Comparison of ENCODE assay signal across 7 mouse cellular contexts in genomic region chr3:21934731-21935271, GRCm38 (mm10).
DNase-seq lines count a peak whose midpoint lies in the region; ATAC-seq and TF ChIP-seq lines count a peak whose summit lies in the region.

No protein-coding gene starts in this region.

- TF ChIP-seq POLR2A in CH12.LX (IDR thresholded peaks at IDR 0.05; ENCODE audit: low read depth, low read length) = no peak

- H3K4me2 ChIP-seq in CH12.LX (ENCODE audit: insufficient read depth, low read depth, poor library complexity, severe bottlenecking) = peak overlapping the region; percentile 93
- peak overlapping the region; percentile 45; the same call in 1 of the 2 replicates for H3K4me2 ChIP-seq in embryonic facial prominence, embryonic 12.5 days (replicated peaks)
- peak overlapping the region; percentile 56 for H3K4me2 ChIP-seq in hindbrain, embryonic 14.5 days (replicated peaks)
- peak overlapping the region; percentile 58; the same call in 1 of the 2 replicates for H3K4me2 ChIP-seq in liver, embryonic 16.5 days (ENCODE audit: low read depth, low read length)

- H3K9me3 ChIP-seq in CH12.LX (replicated peaks; ENCODE audit: low read length) = no peaks in the 10 kb centered on the region
- no peaks in the 10 kb centered on the region for H3K9me3 ChIP-seq in embryonic facial prominence, embryonic 12.5 days
- H3K9me3 ChIP-seq in hindbrain, embryonic 14.5 days (ENCODE audit: control insufficient read depth, low read length) = no peaks in the 10 kb centered on the region
- H3K9me3 ChIP-seq in liver, embryonic 16.5 days (replicated peaks; ENCODE audit: control insufficient read depth, low read length) = no peaks in the 10 kb centered on the region

- no peaks in the 10 kb centered on the region for H3K79me2 ChIP-seq in CH12.LX (replicated peaks; ENCODE audit: control insufficient read depth, extremely low read depth, insufficient read depth, poor library complexity, severe bottlenecking)

- 0 out of 2 replicates have a peak, but pooled peaks have one; percentile 20 for TF ChIP-seq EP300 in CH12.LX (IDR thresholded peaks at IDR 0.05; ENCODE audit: low read length)

- peaks cover 11 to 67% of the 10 kb centered on the region in 2 experiments for H3K4me1 ChIP-seq in CH12.LX (ENCODE audit: control insufficient read depth in 1 of 2, insufficient read depth in 2 of 2)
- peaks cover 33% of the 10 kb centered on the region for H3K4me1 ChIP-seq in embryonic facial prominence, embryonic 12.5 days
- peaks cover 26% of the 10 kb centered on the region for H3K4me1 ChIP-seq in hindbrain, embryonic 14.5 days (replicated peaks; ENCODE audit: control insufficient read depth, insufficient read depth, low read length)
- peaks cover 19% of the 10 kb centered on the region for H3K4me1 ChIP-seq in liver, embryonic 16.5 days (ENCODE audit: control insufficient read depth, low read depth, low read length)

- TF ChIP-seq CTCF in CH12.LX (conservative IDR thresholded peaks at IDR 0.05 in 1 of 2, IDR thresholded peaks at IDR 0.05 in 1 of 2; ENCODE audit: low read depth in 2 of 2, low read length in 2 of 2) = no peak

- no peak overlapping the region for H3K4me3 ChIP-seq in CH12.LX (replicated peaks in 1 of 3; ENCODE audit: low read depth in 2 of 3, low read length in 2 of 3, poor library complexity in 1 of 3)
- H3K4me3 ChIP-seq in embryonic facial prominence, embryonic 12.5 days = no peak overlapping the region
- H3K4me3 ChIP-seq in hindbrain, embryonic 14.5 days (replicated peaks; ENCODE audit: low read length) = no peak overlapping the region
- no peak overlapping the region for H3K4me3 ChIP-seq in liver, embryonic 16.5 days (ENCODE audit: low read depth, low read length)

- peak; percentile 45 for DNase-seq in 3T3-L1 (ENCODE audit: low read depth, low spot score)
- peak; percentile 53 for DNase-seq in CH12.LX (ENCODE audit: extremely low read depth)
- peak; percentile 48 for DNase-seq in hindbrain, embryonic 14.5 days (ENCODE audit: low spot score)
- DNase-seq in retina, postnatal 1 day = peak; percentile 71
- DNase-seq in thymus, adult 18-20 months = no peak

- no peaks in the 10 kb centered on the region for H3K36me3 ChIP-seq in CH12.LX (replicated peaks in 1 of 2; ENCODE audit: control insufficient read depth in 1 of 2, insufficient read depth in 1 of 2, low read length in 1 of 2)
- H3K36me3 ChIP-seq in embryonic facial prominence, embryonic 12.5 days = no peaks in the 10 kb centered on the region
- no peaks in the 10 kb centered on the region for H3K36me3 ChIP-seq in hindbrain, embryonic 14.5 days (replicated peaks; ENCODE audit: control insufficient read depth, insufficient read depth)
- H3K36me3 ChIP-seq in liver, embryonic 16.5 days (ENCODE audit: control insufficient read depth, insufficient read depth) = no peaks in the 10 kb centered on the region

- no peak; the same call in 1 of the 2 replicates for TF ChIP-seq RAD21 in CH12.LX (IDR thresholded peaks at IDR 0.05; ENCODE audit: low read depth, low read length)

- WGBS in embryonic facial prominence, embryonic 12.5 days = 2% methylated on average over 5 of the region's 5 CpGs
- WGBS in hindbrain, embryonic 14.5 days = 8% methylated on average over 5 of the region's 5 CpGs
- 20% methylated on average over 5 of the region's 5 CpGs for WGBS in liver, embryonic 16.5 days (ENCODE audit: insufficient replicate concordance)

- ATAC-seq in embryonic facial prominence, embryonic 12.5 days (ENCODE audit: insufficient number of reproducible peaks, insufficient read depth, low FRiP score, low TSS enrichment) = no peak
- peak; percentile 22; the same call in 1 of the 2 replicates for ATAC-seq in hindbrain, embryonic 14.5 days (ENCODE audit: low FRiP score)
- ATAC-seq in liver, embryonic 16.5 days (ENCODE audit: low read depth) = no peak

- no peaks in the 10 kb centered on the region for H3K27me3 ChIP-seq in CH12.LX (replicated peaks)
- H3K27me3 ChIP-seq in embryonic facial prominence, embryonic 12.5 days = no peaks in the 10 kb centered on the region
- H3K27me3 ChIP-seq in hindbrain, embryonic 14.5 days (ENCODE audit: control insufficient read depth, insufficient read depth, low read length) = no peaks in the 10 kb centered on the region
- no peaks in the 10 kb centered on the region for H3K27me3 ChIP-seq in liver, embryonic 16.5 days (ENCODE audit: control insufficient read depth, insufficient read depth, low read depth, low read length)

- in situ Hi-C loops in CH12.LX (cut with MboI; ENCODE audit: low pct_ligation_motif_present, low pct_unique_long_range_greater_than_20kb, low sequenced_read_pairs) = loop anchor here (5.0 to 25.0 kb wide), 4 partner anchors 138 to 1272 kb away; no protein-coding TSS in a partner anchor

- H3K9ac ChIP-seq in CH12.LX (ENCODE audit: insufficient read depth, low read depth) = peak overlapping the region; percentile 29
- H3K9ac ChIP-seq in embryonic facial prominence, embryonic 12.5 days = no peak overlapping the region
- no peak overlapping the region for H3K9ac ChIP-seq in hindbrain, embryonic 14.5 days
- H3K9ac ChIP-seq in liver, embryonic 16.5 days (ENCODE audit: low read depth, low read length) = no peak overlapping the region

- H3K27ac ChIP-seq in CH12.LX (ENCODE audit: insufficient read depth, low read depth) = no peak overlapping the region
- peak overlapping the region; percentile 79 for H3K27ac ChIP-seq in embryonic facial prominence, embryonic 12.5 days
- peak overlapping the region; percentile 93 for H3K27ac ChIP-seq in hindbrain, embryonic 14.5 days
- no peak overlapping the region for H3K27ac ChIP-seq in liver, embryonic 16.5 days (ENCODE audit: low read length)

- dilution Hi-C loops in CH12.LX (cut with MboI; ENCODE audit: extremely low pct_ligation_motif_present, extremely low pct_unique_long_range_greater_than_20kb, low sequenced_read_pairs) = no loop called here

TF ChIP-seq in CH12.LX, 34 proteins besides CTCF, POLR2A, EP300 and RAD21:
- TF ChIP-seq CHD2 (IDR thresholded peaks at IDR 0.05; ENCODE audit: low read length) (0 out of 2 replicates have a peak, but pooled peaks have one; percentile 22), E2F4 (IDR thresholded peaks at IDR 0.05; ENCODE audit: insufficient replicate concordance, low read depth, low read length) (no peak), ETS1 (conservative IDR thresholded peaks at IDR 0.05; ENCODE audit: low read depth, low read length) (0 out of 2 replicates have a peak, but pooled peaks have one; percentile 9), ZMIZ1 (IDR thresholded peaks at IDR 0.05; ENCODE audit: low read depth, low read length) (no peak), NRF1 (IDR thresholded peaks at IDR 0.05; ENCODE audit: low read depth, low read length) (no peak), IRF4 (IDR thresholded peaks at IDR 0.05; ENCODE audit: low read depth, low read length) (0 out of 2 replicates have a peak, but pooled peaks have one; percentile 23), JUN (IDR thresholded peaks at IDR 0.05; ENCODE audit: insufficient read depth, low read depth, low read length) (no peak), TCF12 (IDR thresholded peaks at IDR 0.05; ENCODE audit: low read depth, low read length) (no peak), USF2 (conservative IDR thresholded peaks at IDR 0.05; ENCODE audit: low read depth, low read length) (no peak), ZKSCAN1 (IDR thresholded peaks at IDR 0.05; ENCODE audit: borderline replicate concordance, low read depth, low read length) (no peak)

Comparison
In these comparisons a context has a peak if more than half of its experiments do, and no peak if none do; other contexts are left out.
1. DNase-seq: peak in 3T3-L1 (single experiment), CH12.LX (single experiment), hindbrain, embryonic 14.5 days (single experiment) and retina, postnatal 1 day (single experiment); none in thymus, adult 18-20 months (0 of 2).
2. H3K27ac ChIP-seq: peak in embryonic facial prominence, embryonic 12.5 days (single experiment) and hindbrain, embryonic 14.5 days (single experiment); none in CH12.LX (single experiment) and liver, embryonic 16.5 days (single experiment).
3. Peak in every context shown above with its lines, with median percentiles within 50 percentile points of each other: H3K4me2 ChIP-seq.